Mouse (Mus musculus): ENCODE data around the gene Sgcd.

- no peak for TF ChIP-seq HCFC1 (IDR thresholded peaks at IDR 0.05; ENCODE audit: low read depth, low read length)
- no peak for TF ChIP-seq ZC3H11A (IDR thresholded peaks at IDR 0.05; ENCODE audit: low read depth, low read length)
- no peak for TF ChIP-seq NRF1 (IDR thresholded peaks at IDR 0.05; ENCODE audit: low read depth, low read length)
Observed at GRCm38 (mm10) chr11:47113081-47113480, 875.7 kb downstream of the Sgcd start.
